Mouse (Mus musculus): Measurements from ENCODE around the gene Lrp5. TPM values are rescaled to one million over a fixed set of nuclear protein-coding genes. Genes with fewer than 3 reads are reported as not detected.

Gene Lrp5
- polyA plus RNA-seq, 1 experiment from 2014 or later = 3.2 TPM

GRCm38 (mm10) chr19:3540997-3541396, 145.4 kb downstream of the Lrp5 start:
- Histone ChIP-seq H3K4me3 (no peak overlapping the region), H3K27ac (replicated peaks) (no peak overlapping the region), H3K27me3 (no peaks in the 10 kb centered on the region), H3K9me3 (no peaks in the 10 kb centered on the region), H3K4me2 (replicated peaks) (no peak overlapping the region), H3K36me3 (peaks cover 28% of the 10 kb centered on the region; the same call in 1 of the 2 replicates), H3K4me1 (no peaks in the 10 kb centered on the region), H3K9ac (replicated peaks) (no peak overlapping the region)
- 94% methylated on average over 5 of the region's 5 CpGs for WGBS
- ATAC-seq (ENCODE audit: low FRiP score, low read depth) = no peak

- Histone ChIP-seq H3K9ac (replicated peaks) (no peak overlapping the region), H3K36me3 (peaks cover 28% of the 10 kb centered on the region; the same call in 1 of the 2 replicates), H3K27me3 (no peaks in the 10 kb centered on the region), H3K4me3 (no peak overlapping the region), H3K27ac (replicated peaks) (no peak overlapping the region), H3K4me1 (no peaks in the 10 kb centered on the region), H3K9me3 (no peaks in the 10 kb centered on the region), H3K4me2 (replicated peaks) (no peak overlapping the region)
- ATAC-seq (ENCODE audit: low FRiP score, low read depth) = no peak
- WGBS = 99% methylated on average over 2 of the region's 2 CpGs
Measured at GRCm38 (mm10) chr19:3540254-3540653, 146.1 kb downstream of the Lrp5 start.

- 92% methylated on average over 5 of the region's 5 CpGs for WGBS
- H3K4me1 ChIP-seq = no peaks in the 10 kb centered on the region
- no peak overlapping the region for H3K4me3 ChIP-seq
- H3K9me3 ChIP-seq = no peaks in the 10 kb centered on the region
- H3K36me3 ChIP-seq = peaks cover 28% of the 10 kb centered on the region; the same call in 1 of the 2 replicates
- no peak for ATAC-seq (ENCODE audit: low FRiP score, low read depth)
- no peak overlapping the region for H3K4me2 ChIP-seq (replicated peaks)
- H3K9ac ChIP-seq (replicated peaks) = no peak overlapping the region
- H3K27me3 ChIP-seq = no peaks in the 10 kb centered on the region
- H3K27ac ChIP-seq (replicated peaks) = no peak overlapping the region
Measured at GRCm38 (mm10) chr19:3539456-3539855, 146.9 kb downstream of the Lrp5 start.

- WGBS = 98% methylated on average over 6 of the region's 6 CpGs
- Histone ChIP-seq H3K9ac (replicated peaks) (no peak overlapping the region), H3K4me1 (no peaks in the 10 kb centered on the region), H3K9me3 (no peaks in the 10 kb centered on the region), H3K27me3 (no peaks in the 10 kb centered on the region), H3K4me2 (replicated peaks) (no peak overlapping the region), H3K4me3 (no peak overlapping the region), H3K27ac (replicated peaks) (no peak overlapping the region), H3K36me3 (peaks cover 16% of the 10 kb centered on the region; the same call in 1 of the 2 replicates)
- no peak for ATAC-seq (ENCODE audit: low FRiP score, low read depth)
Measured at GRCm38 (mm10) chr19:3537658-3538057, 148.7 kb downstream of the Lrp5 start.

GRCm38 (mm10) chr19:3534945-3535344, 151.4 kb downstream of the Lrp5 start:
- Histone ChIP-seq H3K4me3 (no peak overlapping the region), H3K9me3 (no peaks in the 10 kb centered on the region), H3K4me1 (no peaks in the 10 kb centered on the region), H3K27me3 (no peaks in the 10 kb centered on the region), H3K9ac (replicated peaks) (no peak overlapping the region), H3K27ac (replicated peaks) (no peak overlapping the region; the same call in 1 of the 2 replicates), H3K36me3 (peaks cover 5% of the 10 kb centered on the region; the same call in 1 of the 2 replicates), H3K4me2 (replicated peaks) (no peak overlapping the region)
- 87% methylated on average over 3 of the region's 3 CpGs for WGBS
- ATAC-seq (ENCODE audit: low FRiP score, low read depth) = no peak

Other genes with a start within 250 kb of the Lrp5 start
- 86.1 and 87.2 TPM in 2 replicates for gene Ppp6r3, start 110.8 kb downstream of the Lrp5 start, polyA plus RNA-seq (2016; fragmentation: Nextera tagmentation; extraction: Ambion mirVana)
- gene 1810055G02Rik, start 21.7 kb upstream of the Lrp5 start, polyA plus RNA-seq (2016; fragmentation: Nextera tagmentation; extraction: Ambion mirVana) = 31.9 and 35.1 TPM in 2 replicates
- 61.3 and 65.9 TPM in 2 replicates for gene Kmt5b, start 80.9 kb upstream of the Lrp5 start, polyA plus RNA-seq (2016; fragmentation: Nextera tagmentation; extraction: Ambion mirVana)
- 69.1 and 73.9 TPM in 2 replicates for gene Chka, start 165.2 kb upstream of the Lrp5 start, polyA plus RNA-seq (2016; fragmentation: Nextera tagmentation; extraction: Ambion mirVana)
- 16.3 and 18.7 TPM in 2 replicates for gene Tcirg1, start 220.6 kb upstream of the Lrp5 start, polyA plus RNA-seq (2016; fragmentation: Nextera tagmentation; extraction: Ambion mirVana)
- 193 and 210 TPM in 2 replicates for gene Ndufs8, start 226.2 kb upstream of the Lrp5 start, polyA plus RNA-seq (2016; fragmentation: Nextera tagmentation; extraction: Ambion mirVana)
- 0.83 and 0.96 TPM in 2 replicates for gene Aldh3b1, start 243.2 kb upstream of the Lrp5 start, polyA plus RNA-seq (2016; fragmentation: Nextera tagmentation; extraction: Ambion mirVana)
- 8.5 and 10.4 TPM in 2 replicates for gene Unc93b1, start 248.6 kb upstream of the Lrp5 start, polyA plus RNA-seq (2016; fragmentation: Nextera tagmentation; extraction: Ambion mirVana)